Mouse (Mus musculus): Measurements from ENCODE around the gene Inhbe. TPM values are rescaled to one million over a fixed set of nuclear protein-coding genes. Genes with fewer than 3 reads are reported as not detected.
A peak's percentile ranks its signal among the peaks of the same experiment; 100 is the strongest.

Inhbe gene
- total RNA-seq, 2 experiments from 2014 or later: 0.04 TPM; not detected in 1

DNA sequence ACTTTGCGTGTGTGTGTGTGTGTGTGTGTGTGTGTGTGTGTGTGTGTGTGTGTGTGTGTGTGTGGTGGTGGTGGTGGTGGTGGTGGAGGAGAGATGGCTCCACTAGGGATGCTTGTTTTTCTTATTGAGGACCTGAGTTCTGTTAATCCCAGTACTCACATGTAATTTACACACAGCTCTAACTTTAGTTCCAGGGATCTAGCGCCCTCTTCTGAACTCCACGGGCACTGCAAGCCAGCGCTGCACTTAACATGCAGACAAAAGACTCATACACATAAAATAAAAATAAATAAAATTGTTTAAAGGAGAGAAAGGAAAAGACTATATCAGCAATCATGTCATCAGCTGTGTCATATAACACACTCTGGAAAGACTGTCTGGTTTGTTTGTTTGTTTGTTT is 5.3 kb downstream of the Inhbe start:
- ATAC-seq (ENCODE audit: poor library complexity, severe bottlenecking): no peak

DNA sequence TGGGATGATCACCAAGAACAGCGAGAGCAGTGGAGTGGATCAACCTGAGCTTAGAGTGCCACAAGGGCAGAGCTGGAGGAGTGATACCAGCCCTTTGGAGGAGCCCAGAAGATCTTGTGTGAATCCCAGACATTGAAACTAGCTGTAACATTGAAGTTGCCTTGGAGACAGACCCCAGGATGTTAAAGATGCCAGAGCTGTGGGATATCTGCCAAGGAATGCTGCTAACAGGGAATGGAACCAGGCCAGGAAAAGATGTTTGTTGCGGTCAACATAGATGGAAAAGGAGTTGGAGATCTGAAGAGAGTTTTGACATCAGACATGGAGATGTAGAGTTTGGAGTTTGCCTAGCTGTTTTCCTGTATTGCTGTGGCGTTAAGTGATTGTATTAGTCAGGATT is 8.0 kb downstream of the Inhbe start:
- ATAC-seq (ENCODE audit: poor library complexity, severe bottlenecking): no peak

DNA sequence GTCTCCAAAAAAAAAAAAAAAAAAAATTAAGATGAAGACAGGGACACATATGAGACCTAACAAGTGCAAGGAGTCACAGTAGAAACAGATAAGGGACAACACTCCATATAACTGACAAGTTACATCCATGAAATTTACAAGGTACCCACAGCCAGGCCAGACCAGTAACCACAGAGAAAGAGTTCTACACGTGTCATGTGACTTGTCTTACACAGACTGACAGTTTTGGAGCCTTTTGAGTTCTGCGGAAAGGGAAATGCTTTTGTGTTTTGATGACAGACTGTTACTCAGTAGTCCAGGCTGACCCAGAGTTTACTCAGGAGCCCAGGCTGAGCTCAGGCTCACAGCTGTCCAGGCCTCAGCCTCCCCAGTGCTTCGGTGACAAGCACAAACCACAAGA is 11.2 kb downstream of the Inhbe start:
- no peak for ATAC-seq (ENCODE audit: poor library complexity, severe bottlenecking)

DNA sequence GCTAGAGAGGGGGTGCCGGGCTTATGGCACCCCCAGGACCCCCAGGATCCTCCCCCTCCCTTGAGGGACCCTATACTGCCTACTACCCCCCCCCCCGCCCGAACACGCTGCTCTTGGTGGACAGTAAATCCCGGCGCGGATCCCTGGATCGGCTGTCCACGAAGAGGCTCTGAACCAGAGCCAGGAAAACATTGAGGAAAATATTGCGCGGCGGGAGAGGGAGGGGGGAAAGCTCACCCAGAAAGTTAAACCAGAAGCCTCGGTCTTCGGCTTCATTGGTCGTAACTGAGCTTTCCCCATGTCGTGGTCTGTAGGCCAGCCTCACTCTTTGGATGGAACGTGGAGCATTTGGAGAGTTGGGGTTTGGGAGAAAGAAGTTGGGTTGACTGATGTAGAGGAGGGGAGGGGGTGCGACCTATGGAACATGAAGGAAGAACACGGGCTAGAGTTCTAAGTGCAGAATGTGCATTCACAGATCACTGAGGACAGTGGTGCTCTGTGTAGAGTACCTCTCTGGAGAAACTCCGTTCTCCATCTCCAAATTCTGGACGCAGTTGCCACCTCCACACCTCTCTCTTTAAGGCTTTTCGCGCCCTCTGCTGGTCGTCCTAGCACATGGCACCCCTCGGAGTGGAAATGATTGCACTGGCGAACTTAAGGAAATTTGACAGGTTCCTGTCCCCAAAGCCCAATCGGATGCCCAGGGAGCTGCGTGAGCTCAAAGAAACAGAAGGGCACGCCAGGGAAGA is 12.1 kb downstream of the Inhbe start, which contains the start of gene Gli1:
Gene Gli1, minus strand, starts transcription at position 84 of the 749 bp plus-strand sequence.
- ATAC-seq (ENCODE audit: poor library complexity, severe bottlenecking): peak; percentile 75

DNA sequence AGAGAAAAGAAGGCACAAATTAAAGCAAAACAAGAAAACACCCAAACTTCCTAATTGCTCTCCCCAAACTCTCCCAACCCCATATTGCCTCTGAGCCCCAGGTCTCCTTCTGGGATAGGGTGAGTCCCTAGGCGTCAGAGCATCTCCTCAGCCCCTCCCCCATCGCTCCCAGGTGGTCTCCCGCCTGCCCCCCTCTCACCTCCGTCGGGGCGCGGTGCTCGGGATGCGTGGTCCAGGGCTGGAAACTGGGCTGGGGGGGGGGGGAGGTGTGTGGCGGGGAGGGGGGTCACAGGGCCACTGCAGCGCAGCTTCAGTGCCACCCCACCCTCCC is 12.9 kb downstream of the Inhbe start:
- no peak for ATAC-seq (ENCODE audit: poor library complexity, severe bottlenecking)

DNA sequence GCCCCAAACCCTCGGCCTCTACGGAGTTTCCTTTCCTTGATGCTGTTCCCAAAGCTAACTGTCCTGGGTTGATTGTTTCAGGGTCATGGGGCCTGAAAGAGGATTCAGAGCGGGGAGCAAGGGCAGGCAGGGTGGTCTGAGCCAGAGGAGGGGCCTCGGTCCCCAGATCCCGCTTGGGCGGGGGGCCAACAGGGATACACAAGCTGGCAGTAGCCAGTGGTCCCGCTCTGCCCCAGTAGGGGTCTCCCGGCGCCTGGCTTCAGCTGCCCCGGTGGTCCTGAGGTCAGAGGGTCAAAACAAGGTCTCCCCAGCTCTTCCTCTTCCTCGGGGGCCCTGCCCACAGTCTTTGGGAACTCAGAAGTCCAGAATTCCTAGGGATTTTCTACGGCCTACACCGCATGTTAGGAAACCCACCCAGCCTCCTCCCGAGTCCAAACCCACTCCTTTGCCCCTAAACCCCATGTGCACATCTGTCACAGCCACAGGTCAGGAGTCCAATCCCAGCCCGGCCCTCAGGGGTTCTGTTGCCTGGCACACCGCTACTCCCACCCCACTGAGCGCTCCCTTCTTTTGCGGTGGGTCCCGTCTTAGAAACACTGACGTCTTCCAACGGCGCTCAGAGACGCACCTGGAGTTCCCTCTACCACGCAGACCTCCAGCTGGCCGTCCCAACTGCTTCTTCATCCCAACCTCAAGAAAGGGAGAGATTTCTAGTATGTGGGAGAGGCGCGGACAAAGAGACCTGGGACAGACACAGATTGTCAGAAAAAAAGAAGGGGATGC is 13.4 kb downstream of the Inhbe start:
- ATAC-seq (ENCODE audit: poor library complexity, severe bottlenecking): no peak

DNA sequence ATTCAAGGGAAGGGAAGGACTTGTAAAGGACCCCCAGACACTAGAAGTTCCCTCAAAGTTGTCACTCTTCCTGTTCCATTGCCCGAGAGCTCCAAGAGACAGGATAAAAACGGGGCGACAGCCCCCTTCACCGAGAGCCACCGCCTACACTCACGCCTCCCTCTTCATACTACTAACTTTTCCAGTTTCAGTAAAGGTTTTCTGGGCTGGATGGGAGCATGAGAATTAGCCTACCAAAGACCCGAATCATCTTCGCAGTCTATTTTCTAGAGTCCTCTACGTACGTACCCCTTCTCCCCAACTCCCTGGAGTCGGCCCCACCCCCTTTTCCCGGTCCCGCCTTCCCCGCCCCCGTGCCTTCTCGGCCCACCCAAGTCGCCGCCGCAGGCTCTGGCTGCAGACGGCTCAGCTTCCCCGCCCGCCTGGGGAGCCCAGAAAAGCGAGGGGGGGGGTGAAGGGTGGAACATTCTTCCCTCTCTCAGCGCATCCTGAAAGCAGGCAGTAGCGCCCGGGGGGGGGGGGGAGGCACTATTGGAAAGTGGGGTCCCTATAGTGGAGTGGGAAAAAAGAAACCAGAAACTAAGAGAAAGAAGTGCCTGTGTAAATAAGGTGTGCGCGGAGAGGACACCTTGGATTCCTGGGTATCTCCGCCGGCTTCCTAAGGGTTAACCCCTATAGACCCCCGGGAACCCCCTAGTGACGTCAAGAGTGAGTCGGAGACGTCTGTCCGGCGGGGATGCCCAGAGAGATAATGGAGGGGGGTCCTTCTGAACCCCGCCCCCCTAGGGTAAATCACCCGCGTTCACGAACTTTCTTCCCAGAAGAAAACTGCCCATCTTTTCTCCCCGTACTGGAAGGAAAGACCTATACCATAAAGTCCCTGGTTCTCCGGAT is 14.3 kb downstream of the Inhbe start:
- ATAC-seq (ENCODE audit: poor library complexity, severe bottlenecking): no peak

DNA sequence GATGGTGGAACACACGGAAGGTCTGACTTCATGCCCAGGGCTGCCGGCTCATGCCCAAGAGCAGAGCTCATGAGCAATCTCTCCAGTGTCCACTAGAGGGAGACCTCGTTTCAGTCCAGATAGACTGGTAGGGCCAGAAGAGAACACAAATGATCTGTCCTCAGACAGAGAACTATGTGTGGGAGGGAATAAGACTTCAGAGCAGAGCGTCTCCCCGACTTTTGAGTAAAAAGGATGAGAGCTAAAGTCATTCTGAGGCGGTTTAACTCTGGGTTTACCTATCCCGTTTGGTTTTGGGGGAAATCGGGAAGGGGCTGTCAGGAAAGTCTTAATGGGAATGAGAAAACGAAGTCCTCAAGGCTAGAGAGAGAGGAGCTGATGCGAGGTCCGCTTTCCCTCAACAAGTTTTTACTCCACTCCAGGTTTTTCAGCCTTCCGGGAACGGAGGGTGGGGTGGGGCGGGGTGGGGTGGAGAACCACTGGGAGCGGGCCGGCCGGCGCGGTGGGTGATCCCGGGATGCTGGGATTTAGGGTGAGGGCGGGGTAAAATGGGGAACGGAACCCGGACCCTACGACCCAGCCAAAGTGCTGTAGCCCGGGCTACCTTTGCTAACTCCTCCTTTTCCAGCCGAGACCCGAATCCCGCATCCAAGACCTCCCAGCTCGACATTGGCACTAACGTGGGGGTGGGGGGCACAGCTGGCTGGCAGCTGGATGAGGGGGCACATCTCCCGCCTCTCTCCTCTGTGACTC is 15.1 kb downstream of the Inhbe start:
- ATAC-seq (ENCODE audit: poor library complexity, severe bottlenecking): peak; percentile 88

DNA sequence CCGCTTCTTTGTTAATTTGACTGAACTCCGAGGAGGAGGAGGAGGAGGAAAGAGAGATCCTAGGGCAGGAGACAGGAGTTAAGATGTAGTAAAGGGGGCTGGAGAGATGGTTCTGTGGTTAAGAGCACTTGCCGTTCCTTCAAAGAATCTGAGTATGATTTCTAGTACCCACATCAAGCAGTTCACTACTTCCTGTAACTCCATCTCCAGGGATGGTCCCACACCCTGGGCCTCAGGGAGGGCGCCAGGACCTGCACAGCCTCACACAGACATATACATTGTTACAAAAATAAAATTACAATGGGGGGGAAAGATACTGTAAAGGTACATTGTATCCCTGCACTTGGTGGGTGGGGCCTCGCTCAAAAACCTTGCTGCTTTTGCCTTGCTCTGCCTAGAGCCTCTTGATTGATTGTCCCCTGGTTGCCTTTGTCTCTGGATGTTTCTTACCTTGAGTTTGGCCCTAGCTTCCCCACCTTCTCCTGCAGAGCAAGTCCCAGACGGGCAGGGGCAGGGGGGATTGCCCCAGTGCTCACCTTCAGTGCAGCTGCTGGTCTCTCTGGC is 16.6 kb downstream of the Inhbe start:
- no peak for ATAC-seq (ENCODE audit: poor library complexity, severe bottlenecking)

DNA sequence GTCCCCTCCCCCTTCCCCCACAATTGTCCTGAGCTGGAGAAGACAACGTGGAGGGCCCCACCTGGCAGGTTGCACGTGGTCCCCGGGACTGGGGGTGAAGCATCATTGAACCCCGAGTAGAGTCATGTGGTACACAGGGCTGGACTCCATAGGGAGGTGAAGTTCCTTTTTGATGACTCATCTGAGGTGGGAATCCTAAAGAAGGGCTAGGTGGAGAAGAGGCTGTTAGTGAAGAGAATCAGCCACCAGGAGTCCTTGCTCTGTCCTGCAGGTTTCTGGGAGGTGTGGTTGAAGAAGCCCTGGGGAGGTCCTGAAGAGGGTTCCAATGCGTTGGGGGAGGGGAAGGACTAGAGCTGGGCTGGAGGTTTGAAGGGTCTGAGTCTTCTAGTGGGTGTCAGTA is 17.3 kb downstream of the Inhbe start:
- ATAC-seq (ENCODE audit: poor library complexity, severe bottlenecking): no peak

DNA sequence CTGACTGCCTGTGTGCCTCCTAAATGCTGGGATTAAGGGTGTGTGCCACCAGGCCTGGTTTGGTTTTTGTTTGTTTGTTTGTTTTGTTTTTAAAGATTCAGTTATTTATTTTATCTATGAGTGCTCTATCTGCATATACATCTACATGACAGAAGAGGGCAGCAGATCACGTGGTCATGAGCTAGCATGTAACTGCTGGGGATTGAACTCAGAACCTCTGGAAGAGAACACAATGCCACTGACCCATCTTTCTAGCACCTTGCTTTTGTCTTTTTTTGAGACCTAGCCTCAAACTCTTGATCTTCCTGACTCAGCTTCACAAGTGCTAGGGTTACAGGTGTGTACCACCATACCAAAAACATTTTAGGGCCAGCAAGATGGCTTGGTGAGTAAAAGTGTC is 18.9 kb downstream of the Inhbe start:
- ATAC-seq (ENCODE audit: poor library complexity, severe bottlenecking): no peak

DNA sequence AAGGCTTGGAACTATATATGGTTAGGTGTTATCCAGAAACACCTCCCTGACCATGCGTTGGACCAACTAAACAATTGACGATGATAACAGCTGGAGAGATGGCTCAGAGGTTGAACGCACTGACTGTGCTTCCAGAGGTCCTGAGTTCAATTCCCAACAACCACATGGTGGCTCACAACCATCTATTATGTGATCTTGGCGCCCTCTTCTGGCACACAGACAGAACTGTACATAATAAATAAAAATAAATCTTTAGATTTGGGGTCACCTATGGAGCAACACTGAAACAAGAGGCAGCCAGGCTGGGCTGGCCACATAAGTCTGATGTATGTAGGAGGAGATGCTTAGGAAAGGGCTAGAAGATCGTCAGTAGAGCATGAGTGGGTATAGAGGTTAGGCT is 21.1 kb downstream of the Inhbe start:
- peak; percentile 58 for ATAC-seq (ENCODE audit: poor library complexity, severe bottlenecking)

DNA sequence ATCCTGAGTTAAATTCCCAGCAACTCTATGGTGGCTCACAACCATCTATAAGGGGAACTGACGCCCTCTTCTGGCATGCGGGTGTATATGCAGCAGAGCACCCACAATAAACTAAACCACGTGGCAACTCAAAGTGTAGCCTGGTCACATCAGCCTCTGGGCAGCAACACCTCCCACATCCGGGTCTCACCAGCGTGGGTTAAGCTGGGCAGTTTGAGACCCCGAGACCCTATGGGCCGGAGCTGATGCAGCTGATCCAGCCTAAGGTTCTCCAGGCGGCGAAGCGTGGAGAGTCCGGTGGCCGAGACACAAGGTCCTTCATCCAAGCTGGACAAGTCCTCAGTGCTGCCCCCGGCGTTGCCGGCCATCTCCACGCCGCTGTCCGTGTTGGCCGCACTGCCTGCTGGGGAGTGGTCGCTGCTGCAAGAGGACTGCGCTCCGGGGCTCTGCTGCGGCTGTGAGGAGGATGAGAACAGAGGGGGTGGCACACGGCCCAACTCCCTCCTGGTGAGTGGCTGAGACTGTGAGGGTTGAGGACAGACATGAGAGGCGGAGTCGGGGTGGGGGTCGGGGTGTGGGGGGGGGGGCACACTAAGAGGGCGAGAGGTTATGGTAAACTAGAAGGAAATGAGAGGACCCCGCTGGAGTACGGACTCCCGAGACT is 21.9 kb downstream of the Inhbe start:
- peak; percentile 31; the same call in 1 of the 2 replicates for ATAC-seq (ENCODE audit: poor library complexity, severe bottlenecking)

DNA sequence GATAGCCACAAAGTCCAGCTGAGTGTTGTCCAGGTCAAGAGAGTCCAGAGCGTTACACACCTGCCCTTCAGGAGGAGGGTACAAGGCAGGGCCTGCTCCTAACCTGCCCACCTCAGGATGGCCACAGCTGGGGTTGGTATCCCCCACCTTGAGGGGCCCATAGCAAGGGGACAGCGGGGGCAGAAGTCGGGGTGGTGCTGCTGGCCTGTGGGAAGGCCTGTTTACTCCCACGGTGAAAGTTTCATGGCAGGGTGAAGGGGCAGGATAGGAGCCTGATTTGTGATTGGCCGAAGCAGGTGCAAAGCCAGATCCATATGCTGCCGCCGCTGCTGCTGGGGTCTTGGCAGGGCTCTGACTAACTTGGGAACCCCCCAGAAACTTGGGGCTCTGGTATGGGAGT is 24.0 kb downstream of the Inhbe start:
- no peak for ATAC-seq (ENCODE audit: poor library complexity, severe bottlenecking)

DNA sequence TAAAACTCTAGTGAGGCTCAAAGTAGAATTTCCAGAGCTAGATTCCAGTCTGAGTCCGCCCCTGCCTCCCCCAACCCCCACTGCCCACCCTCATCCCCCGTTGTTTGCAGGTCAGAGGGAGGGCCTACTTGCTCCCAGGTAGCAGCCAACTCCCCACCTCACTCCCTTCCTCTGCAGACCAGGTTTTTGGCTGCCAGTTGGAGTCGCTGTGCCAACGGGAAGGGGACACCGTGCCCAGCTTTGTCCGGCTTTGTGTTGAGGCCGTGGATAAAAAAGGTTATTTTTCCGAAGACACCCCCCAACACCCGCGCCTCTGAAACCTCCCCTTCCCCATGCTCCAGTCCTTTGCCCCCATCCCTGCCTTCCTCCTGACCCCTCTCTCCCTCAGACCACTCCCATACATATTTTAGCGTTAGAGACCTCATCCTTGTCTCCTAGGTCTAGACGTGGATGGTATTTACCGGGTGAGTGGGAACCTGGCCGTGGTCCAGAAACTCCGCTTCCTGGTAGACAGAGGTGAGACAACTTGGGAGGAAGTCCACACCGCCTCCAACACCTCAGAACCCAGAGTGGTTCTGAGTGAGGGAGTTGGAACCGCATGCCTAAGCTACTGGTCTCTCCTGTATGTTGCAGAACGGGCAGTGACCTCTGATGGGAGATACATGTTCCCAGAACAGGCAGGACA is 26.6 kb downstream of the Inhbe start:
- no peak for ATAC-seq (ENCODE audit: poor library complexity, severe bottlenecking)

DNA sequence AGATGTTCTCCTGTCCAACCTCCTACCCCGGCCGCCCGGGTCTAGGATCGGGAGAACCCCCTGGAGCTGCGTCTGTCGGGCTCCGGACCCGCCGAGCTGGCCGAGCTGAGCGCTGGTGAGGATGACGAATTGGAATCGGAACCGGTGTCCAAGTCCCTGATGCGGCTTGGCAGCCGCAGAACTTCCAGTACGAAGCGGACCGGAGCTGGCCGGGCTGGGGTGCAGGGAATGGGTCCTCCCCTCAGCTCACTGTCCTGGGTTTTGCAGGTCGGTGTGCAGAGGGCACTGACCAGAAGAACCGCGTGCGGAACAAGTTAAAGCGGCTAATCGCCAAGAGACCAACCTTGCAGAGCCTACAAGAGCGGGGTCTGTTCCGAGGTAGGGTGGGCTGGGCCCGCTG is 27.4 kb downstream of the Inhbe start:
- ATAC-seq (ENCODE audit: poor library complexity, severe bottlenecking): no peak

DNA sequence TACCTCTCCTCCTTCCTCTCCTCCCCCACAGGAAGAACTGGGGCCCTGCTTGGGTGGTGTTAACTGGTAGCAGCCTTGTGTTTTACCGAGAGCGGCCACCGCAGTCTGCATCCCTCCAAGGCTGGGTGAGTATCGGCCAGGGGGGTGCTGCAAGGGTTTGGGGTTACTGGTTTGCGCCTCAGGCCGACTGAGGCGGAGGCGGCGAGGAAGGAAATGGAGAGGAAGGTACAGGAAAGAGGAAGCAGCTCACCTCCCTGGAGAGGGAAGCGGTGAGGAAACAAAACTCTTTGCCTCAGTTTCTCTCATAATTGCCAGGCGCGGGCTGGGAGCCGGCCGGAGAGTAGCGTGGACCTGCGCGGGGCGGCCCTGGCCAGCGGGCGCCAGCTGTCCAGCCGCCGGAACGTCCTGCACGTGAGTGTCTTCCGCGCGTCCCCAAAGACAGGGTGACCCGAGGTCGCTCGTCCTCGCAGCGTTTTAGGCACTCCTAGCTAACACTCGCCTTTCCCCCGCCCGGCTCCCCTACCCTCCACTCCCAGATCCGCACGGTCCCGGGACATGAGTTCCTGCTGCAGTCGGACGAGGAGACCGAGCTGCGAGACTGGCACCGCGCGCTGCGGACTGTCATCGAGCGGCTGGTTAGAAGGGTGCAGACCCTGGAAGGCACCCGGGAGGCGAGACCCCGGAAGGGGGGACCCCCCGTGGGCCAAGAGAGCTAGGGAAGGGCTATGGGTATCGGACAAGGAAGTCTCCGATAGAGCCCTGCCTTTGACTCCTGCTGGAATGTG is 28.0 kb downstream of the Inhbe start:
- ATAC-seq (ENCODE audit: poor library complexity, severe bottlenecking): no peak

DNA sequence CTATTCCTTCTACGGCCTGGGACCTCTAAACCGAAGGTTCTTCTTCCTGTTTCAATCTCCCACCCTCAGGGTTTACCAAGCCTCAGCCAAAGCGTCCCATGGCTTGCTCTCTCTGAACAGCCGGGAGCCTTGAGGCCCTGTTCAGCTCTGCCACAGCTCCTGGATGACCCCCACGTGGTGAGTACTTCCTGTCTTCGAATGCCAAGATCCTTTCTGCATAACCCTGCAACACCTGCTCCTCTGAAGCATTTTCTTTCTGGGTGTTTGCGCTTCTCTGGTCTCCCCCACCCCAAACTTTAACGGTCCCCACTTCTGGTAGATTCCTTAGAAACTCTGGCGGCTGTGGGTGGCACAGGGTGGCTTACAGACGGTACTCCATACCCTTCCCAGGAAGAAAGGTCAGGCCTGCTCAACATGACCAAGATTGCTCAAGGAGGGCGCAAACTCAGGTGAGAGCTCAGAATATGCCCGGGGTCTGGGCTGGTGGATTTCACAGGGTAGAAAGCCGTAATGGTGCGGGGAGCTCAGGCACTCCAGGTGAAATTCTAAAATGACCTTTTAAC is 28.7 kb downstream of the Inhbe start:
- no peak for ATAC-seq (ENCODE audit: poor library complexity, severe bottlenecking)
